Mouse (Mus musculus) lung, postnatal 14 days (tissue): ENCODE data around the gene Zcchc2.

Experiments used
- DNase-seq: peaks from one replicate; pipeline ENCODE4 v3.0.0; 2021

Zcchc2 gene

GRCm38 (mm10) chr1:105990138-105990821 lies at the start of gene Zcchc2:
Gene Zcchc2 (plus strand): TSS chr1:105990406.
- peak; percentile 100 for DNase-seq

- DNase-seq: no peak
Measured at GRCm38 (mm10) chr1:105944927-105945580, 45.2 kb upstream of the Zcchc2 start.

DNA sequence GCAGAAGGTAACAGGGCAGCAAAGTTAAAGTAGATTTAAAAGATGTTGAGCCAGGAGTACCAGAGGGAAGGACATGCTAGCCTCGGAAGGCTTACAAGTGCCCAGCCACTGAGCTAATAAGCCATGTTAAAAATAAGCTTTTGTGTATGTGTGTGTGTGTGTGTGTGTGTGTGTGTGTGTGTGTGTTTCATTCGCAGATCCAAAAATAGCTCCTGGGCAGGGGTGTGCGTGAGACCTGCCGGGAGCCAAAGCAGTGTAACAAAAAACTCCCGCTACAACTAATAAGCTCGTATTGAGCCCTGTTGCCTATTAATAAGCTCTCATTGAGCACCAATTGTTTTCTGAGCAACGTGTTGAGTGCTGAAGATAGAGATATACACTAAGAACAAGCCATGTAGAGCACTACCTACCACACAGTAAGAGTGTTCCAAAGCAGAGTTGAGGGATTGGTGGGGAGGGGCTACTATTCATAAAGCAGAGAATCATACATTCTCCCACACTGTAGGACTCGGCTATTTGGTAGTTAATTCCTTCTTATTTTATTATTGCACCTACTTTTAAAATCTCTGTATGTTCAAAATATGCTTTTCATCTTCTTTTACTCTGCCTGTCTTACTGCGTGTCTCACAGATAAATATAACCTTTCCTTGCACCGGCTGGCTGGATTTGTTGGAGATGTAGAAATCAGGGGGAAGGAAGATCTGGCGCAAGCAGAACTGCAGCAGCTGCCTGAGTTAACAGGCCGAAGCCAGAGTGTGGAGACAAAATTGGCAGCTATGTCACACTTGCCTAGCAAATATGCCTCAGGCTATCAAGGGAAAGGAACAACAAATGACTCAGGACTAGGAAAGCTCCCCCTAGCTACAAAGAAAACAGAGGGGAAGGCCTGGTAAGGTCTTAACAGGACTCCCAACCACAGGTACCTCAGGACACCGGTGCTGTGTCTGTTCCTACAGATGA lies 43.3 kb upstream of the Zcchc2 start:
- peak; percentile 29 for DNase-seq

GRCm38 (mm10) chr1:105948352-105948751 lies 41.9 kb upstream of the Zcchc2 start:
- no peak for DNase-seq

GRCm38 (mm10) chr1:105953588-105953987 lies 36.6 kb upstream of the Zcchc2 start:
- DNase-seq: no peak

- DNase-seq: no peak
Measured at GRCm38 (mm10) chr1:105954047-105954446, 36.2 kb upstream of the Zcchc2 start.

DNA sequence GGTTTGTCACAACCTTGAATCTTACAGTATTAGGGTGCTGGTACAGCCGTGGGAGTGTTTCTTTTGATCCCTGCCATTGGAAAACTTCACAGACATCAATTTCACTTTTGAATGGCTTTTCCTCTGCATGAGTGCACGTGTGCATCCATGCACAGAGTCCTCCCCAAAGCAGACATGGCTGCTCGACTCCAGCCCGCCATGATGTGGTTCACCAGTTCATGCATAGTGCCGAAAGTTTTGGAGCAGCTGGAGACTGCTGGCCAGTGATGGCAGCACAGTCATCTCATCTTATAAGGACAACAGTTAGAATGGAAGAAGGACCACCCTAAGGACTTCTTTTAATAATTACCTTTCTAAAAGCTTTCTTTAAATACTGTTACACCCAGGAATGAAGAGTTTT lies 34.1 kb upstream of the Zcchc2 start:
- DNase-seq: no peak

GRCm38 (mm10) chr1:105961472-105961871 lies 28.7 kb upstream of the Zcchc2 start:
- DNase-seq: no peak

GRCm38 (mm10) chr1:105962084-105962818 lies 28.0 kb upstream of the Zcchc2 start:
- DNase-seq: no peak

DNA sequence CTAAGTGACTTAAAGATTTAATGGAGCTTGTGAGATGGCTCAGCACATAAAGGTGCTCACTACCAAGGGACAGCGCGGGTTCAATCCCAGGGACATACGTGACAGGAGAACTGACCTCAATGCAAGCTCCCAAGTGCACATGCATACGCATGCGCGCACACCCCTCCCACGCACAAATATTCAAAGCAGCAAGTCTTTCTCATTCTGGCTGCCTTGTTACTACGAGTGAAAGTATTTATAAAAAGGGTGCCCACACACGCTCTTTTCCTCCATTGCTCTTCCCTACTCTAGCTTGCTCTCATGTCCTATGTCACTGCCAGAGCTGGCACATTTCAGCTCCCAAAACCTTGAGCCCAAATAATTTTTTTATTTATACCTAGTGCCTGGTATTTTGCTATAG lies 27.4 kb upstream of the Zcchc2 start:
- DNase-seq: no peak

DNA sequence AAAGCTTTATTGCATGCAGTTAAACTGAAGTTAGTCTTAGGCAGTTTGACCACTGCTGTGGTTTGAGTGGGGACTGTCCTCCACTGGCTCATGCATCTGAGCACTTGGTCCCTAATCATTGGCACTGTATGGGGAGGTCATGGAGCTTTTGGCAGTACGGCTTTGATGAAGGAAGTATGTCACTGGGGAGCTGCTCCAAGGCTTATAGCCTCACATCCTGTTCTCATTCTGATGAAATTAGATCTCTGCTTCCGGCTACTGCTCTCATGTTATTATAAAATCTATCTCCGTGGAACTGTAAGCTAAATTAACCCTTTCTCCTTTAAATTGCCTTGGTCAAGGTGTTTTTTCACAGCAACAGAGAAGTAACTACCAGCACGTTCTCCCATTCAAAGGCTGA lies 25.7 kb upstream of the Zcchc2 start:
- no peak for DNase-seq

DNA sequence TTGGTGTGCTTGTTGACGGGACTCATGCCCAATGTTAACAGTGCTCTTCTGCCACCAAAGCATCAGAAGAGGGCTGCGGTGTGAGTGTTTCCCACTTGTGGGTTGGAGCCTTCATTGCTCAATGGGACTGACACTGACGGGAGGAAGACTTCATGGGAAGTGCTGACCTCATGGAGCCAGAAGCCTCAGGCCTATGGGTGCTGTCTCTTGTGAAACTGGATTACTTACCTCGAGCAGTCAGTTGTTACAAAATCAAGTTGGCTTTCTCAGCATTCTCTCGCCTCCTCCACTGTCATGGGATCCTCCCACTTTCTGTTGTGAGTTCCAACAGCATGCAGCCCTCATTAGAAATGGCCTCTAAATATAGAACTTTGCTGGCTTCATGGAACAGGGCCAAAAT lies 25.0 kb upstream of the Zcchc2 start:
- DNase-seq: peak; percentile 19

- peak; percentile 40 for DNase-seq
Measured at GRCm38 (mm10) chr1:105971490-105972170, 18.6 kb upstream of the Zcchc2 start.

- DNase-seq: no peak
Measured at GRCm38 (mm10) chr1:105974023-105974422, 16.2 kb upstream of the Zcchc2 start.

- no peak for DNase-seq
Measured at GRCm38 (mm10) chr1:105977446-105978094, 12.6 kb upstream of the Zcchc2 start.

DNA sequence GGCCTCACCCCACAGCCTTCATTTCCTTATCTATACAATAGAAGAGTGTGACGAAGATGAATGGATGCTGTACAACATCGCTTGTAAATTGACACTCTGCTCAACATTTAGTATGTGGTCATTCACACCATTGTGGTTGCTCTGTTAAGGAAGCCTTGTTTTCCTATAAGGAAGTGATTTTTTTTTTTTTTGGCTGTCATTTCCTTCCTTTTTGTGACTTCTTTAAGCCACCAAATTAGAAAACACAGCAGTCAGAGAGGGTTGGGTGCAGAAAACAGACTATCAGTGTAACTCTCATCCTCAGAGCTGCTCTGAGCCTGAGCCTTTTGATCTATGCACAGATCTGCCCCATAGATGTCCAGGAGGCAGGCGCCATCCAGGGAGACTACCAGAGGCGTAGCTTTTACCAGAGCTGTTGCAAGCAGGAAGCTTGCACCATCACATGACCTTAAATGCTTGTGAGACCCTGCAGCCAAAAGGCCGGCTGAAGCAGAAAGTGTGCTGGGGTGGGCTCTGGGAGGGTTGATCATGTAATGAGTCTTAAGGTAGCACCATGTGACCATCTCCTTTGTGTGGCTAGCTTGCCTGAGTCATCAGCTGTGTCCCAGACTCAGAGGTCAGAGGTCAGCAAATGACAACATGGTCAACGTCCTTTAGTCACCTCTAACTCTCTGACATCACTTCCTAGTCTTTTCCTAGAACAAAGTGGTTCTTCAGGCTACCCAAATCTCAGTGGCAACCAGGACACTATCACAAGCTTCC lies 9.2 kb upstream of the Zcchc2 start:
- no peak for DNase-seq

DNA sequence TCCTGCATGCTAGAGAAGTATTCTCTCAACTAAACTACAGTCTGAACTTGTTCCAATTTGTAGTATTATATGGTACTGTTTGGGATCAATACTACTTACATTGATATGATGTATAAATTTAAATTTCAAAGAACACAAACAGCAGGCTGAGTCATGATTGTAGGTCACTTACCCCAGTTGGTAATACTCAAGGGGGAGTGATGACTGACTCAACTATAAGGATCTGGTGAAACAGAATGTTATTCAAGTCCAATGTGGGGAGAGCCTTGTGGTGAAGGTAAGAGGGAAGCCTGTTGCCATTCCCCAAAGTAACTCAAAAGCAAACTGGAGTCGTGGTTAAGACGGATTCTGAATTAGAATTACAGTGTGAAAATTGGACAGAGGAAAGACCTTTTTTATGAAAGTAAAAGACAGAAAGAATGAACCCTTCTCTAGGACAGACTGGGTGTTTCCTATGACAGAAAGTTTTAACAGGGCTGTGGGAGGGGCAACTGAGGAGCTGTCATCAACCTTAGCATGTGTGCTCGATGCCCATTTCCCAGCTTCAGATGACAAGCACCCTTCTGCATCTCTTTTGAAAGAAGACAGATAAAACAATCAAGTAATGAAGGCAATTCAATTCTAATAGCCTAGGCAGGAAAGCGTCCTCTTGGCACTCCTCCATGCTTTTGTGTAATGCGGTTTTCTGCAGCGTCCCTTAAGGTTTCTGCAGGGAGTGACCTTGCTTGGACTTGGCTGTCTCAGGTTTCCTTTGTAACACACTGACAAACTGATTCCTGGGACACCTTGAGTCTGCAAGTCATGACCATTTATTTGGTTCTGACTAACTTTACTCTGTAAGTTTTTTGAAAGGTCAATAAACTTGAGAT lies 7.5 kb upstream of the Zcchc2 start:
- DNase-seq: peak; percentile 51

- no peak for DNase-seq
Measured at GRCm38 (mm10) chr1:105984172-105984571, 6.0 kb upstream of the Zcchc2 start.

DNA sequence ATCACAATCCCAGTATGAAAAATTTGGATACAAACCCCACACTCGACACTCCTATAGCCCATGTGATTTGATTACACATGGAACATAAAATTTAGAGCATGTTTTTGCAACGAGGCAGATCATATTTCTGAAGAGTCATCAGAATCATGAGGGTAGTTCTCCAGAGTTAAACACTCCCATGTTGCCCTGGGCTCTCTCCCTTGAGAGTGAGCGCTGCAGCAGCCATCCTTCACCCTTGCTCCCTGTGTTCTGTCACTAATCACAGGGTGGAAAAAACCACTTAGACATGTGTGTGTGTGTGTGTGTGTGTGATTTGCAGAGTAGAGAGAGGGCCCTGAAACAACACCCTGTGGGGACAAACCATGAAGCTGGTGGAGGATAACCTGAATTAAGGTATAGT lies 2.0 kb upstream of the Zcchc2 start:
- DNase-seq: no peak
